Mouse (Mus musculus) erythroblast, embryonic 14.5 days (primary cell): ENCODE measurements around the gene Muc4.

Experiments used
- GATA1 ChIP-seq: IDR thresholded peaks from 2 replicates; pipeline ENCODE4 v1.6.1; 2012; ENCODE audit warnings: low read length, inconsistent platforms, mixed read lengths
- TAL1 ChIP-seq: IDR thresholded peaks from 3 replicates; pipeline ENCODE4 v1.6.1; 2012; ENCODE audit warnings: low read length, inconsistent platforms, mixed read lengths

DNA sequence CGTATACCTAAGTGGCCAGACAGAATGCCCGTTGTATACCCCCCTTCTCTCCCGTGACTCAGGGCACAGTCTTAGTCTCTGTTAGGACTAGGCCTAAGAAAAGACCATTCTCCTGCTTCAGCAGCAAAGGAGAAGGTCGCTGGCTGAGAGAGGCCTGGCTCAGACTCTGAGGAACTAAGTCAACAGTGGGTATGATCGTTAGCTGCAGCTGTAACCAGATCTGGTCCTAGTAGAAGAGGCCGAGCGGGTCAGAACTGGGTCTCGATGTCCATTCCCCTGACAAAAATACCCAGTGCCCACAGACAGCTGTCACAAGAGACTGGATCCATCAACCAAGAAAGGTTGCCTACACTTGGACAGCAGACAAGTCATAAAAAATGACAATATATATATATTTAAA, 87.8 kb downstream of the Muc4 start:
- TF ChIP-seq GATA1 (no peak), TAL1 (no peak)
